Mouse (Mus musculus): Measurements from ENCODE around the gene Foxi2. TPM values are rescaled to one million over a fixed set of nuclear protein-coding genes. Genes with fewer than 3 reads are reported as not detected.
A peak's percentile ranks its signal among the peaks of the same experiment; 100 is the strongest.

The Foxi2 gene
- not detected for total RNA-seq (2021)

- peak; percentile 26 for DNase-seq
- intact Hi-C loops (cut with DNase I) = no loop called here
Measured at GRCm38 (mm10) chr7:135410237-135410965, at the start of gene Foxi2. TSS of gene Foxi2 (plus strand) at chr7:135410308.

DNA sequence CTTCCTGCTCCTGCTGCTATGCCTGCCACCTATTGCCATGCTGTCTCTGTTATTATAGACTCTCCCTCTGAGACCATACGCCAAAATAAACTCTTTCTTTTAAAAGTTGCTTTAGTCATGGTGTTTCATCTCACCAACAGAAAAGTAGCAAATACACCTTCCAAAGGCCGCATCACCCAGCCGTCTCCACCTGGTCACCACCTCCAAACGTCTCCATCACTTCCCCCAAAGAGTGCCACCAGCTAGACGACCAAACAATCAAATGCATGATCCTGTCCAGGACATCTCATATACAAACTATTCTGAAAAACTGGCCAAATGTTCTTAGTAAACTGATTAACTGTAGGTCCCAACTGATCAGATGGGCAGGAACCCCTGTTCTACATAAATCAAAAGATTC, 45.5 kb upstream of the Foxi2 start:
- no peak for DNase-seq
- intact Hi-C loops (cut with DNase I) = no loop called here

DNA sequence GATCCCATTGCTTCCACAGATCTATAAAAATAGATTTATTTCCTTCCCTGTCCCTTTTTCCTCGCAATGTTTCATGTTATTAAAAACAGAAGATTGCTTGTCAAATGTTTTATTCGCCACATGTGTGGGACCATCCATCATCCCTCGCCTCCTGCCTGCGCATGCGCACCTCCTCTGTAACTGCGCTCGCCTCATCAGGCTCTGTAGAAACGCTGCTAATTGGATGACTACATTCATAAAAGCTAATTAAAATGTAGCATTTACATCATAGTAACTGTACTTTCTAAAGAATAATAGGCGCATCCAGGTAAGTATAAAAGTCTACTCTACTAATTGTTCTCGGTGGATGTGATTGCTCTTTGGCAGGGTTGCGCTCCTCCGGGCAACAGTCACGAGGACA, 34.1 kb upstream of the Foxi2 start:
- intact Hi-C loops (cut with DNase I) = no loop called here
- DNase-seq = no peak

DNA sequence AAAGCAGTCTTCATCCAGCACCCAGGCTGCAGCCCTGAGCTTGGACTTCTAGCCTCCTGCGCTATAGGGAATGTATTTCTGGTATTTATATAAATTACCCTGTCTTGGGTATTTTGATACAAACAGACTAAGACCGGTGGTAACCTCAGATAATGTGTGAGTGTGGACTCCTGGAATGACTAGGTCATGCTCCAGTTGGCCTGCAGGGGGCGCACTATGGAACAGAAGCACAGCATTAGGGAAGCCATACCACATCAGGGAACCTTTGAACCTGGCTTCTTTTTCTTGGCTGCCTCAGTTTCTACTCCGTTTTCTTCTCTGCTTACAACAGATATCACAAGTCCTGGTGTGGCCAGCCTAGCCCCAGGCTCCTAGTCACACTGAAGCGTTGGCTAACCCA, 33.2 kb upstream of the Foxi2 start:
- intact Hi-C loops (cut with DNase I) = no loop called here
- peak; percentile 13 for DNase-seq

DNA sequence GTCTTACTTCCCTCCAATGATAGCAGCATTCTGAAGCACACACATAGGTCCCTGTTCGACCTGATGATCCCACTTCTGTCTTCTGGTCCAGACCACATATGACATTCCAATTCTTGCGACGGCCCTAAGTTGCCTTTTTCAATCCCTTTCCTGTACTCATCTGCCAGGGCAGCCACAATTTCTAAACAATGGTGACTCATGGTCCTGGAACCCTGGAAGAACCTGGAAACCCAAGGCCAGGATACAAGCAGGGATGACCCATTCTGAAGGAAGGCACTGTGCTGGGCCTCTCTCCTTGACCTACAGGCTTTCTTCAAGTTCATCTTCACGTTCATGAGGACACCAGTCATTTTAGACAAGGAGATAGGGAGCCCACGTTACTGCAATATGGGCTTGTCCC, 31.8 kb upstream of the Foxi2 start:
- intact Hi-C loops (cut with DNase I) = no loop called here
- DNase-seq = no peak

DNA sequence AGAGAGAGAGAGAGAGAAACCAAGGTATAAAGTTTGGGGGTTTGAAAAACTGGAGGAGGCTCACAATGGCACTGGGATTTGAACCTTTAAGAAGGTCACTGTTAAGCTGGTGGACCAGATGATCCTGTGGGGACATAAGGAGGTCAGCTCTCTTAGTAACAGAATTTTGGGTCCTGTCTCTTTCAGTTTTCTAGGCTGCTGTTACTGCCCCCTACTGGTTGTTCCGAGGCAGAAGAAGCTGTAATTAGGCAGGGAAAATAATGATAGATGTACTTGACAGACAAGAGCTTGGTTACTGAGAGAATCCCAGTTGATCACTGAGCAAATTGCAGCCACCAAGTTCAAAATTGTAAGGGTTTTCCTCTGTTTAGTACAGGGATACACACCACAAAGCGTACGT, 21.1 kb upstream of the Foxi2 start:
- DNase-seq = no peak
- intact Hi-C loops (cut with DNase I) = no loop called here

GRCm38 (mm10) chr7:135392949-135393542, 17.1 kb upstream of the Foxi2 start:
- DNase-seq = no peak
- intact Hi-C loops (cut with DNase I) = no loop called here

GRCm38 (mm10) chr7:135394436-135394835, 15.7 kb upstream of the Foxi2 start:
- peak; percentile 19 for DNase-seq
- intact Hi-C loops (cut with DNase I) = no loop called here

- intact Hi-C loops (cut with DNase I) = no loop called here
- DNase-seq = no peak
Measured at GRCm38 (mm10) chr7:135395242-135395641, 14.9 kb upstream of the Foxi2 start.

DNA sequence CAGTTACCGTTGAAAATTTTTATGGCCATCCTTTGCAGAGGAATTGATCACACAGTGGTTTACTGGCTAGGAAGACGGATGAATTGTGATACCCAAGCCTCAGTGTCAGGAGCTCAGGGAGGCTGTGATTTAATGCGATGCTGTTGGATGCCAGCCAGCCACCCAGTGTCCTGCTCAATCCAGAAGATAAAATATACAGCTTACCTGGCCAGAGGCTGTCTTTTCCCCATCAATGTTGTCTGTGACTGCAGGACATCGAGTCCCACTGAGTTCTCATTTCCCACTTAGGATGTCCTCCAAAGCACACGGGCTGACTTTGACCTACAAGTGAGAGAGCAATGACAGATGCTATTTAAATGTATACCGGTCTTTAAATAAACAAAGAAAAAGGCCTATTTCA, 13.0 kb upstream of the Foxi2 start:
- intact Hi-C loops (cut with DNase I) = no loop called here
- no peak for DNase-seq

GRCm38 (mm10) chr7:135397874-135398273, 12.2 kb upstream of the Foxi2 start:
- DNase-seq = no peak
- intact Hi-C loops (cut with DNase I) = no loop called here

GRCm38 (mm10) chr7:135403416-135403815, 6.7 kb upstream of the Foxi2 start:
- DNase-seq = peak; percentile 79
- intact Hi-C loops (cut with DNase I) = loop anchor here (2.0 kb wide), 1 partner anchor 83 kb away; no protein-coding TSS in a partner anchor

DNA sequence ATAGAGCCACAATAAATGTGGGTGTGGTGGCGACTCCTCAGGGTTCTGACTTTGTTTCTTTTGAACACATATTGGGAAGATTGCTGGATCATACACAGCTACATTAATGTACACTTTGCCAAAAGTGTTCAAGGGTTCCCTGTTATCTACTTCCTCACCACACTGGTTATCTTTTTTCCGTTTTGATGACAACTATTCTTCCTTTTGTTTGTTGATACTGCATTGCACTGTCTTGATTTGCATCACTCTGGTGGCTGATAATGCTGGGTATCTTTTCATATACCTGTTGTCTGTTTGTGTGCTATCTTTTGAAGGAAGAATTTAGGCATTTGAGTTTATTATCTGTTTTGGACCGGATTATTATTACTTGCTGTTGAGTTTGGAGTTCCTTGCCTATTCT, 3.3 kb upstream of the Foxi2 start:
- intact Hi-C loops (cut with DNase I) = no loop called here
- no peak for DNase-seq

DNA sequence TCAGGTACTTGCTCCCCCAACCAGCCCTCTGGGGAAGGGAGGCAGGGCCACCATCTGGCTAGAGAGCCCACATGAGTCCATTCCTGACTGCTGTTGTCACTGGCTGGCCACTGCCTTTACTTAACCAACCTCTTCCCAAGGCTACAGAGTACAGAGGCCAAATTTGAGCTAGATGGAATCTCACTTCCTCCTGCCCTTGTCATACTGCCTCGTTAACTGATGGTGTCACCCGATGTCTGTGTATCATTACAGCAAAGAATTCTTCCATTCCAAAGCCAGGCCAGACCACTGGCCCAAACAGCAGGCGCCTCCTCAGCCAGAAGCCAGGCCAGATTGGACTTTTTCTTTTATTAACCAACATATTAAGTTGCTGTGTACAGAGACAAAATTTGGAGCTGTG, 1.6 kb upstream of the Foxi2 start:
- intact Hi-C loops (cut with DNase I) = no loop called here
- no peak for DNase-seq

DNA sequence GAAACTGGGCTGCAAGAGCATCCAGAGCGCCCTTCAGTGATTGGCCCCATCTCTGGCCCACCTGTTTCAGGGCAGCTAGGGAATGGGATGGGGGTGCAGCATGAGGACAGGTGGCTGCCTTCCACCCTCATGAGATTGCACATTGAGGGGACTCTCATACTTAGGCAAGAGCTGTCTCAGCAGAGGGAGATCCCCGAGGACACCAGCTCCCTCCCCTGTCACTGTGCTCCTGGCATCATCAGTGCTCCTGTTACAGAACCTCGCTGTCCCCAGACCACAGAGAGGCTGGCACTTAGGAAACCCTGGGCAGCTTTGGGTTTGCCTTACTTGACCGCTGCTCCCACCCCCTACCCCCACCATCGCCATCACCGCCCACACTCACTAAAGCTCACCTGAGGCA, 2.2 kb downstream of the Foxi2 start:
- no peak for DNase-seq
- intact Hi-C loops (cut with DNase I) = no loop called here

DNA sequence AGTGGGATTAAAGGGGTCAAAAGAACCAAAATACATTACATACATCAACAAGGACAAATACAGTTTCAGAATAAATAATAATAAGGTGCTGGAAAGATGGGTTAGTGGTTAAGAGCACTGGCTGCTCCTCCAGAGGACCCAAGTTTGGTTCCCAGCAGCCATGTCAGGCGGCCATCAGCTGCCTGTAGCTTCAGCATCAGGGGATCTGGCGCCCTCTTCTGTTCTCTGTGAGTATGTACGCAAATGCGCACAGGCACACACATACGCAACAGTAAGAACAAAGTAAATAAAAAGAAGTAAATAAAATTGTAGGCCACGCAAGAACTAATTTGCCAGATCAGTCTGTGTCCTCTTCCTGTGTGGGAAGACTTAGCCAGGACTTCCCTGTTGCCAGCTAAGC, 18.7 kb downstream of the Foxi2 start:
- intact Hi-C loops (cut with DNase I) = no loop called here
- no peak for DNase-seq

DNA sequence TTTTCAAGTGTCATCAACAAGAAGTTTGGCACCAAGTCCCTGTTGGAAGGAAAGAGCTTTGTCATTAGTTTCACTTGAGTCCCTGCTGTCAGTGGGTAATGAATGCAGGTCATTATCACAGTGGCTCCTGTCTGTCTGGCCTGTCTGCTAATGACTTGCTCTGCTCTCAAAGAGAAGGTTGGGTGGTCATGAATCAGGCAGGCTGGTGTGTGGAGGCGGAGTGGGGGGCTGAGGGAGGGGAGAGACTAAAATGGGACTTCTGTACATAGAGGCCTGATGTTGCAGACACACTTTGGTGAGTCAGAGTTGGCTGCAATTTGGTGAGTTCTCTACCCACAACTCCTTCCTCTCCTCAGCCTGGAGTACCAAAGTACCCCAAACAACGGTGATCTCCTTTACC, 20.8 kb downstream of the Foxi2 start:
- intact Hi-C loops (cut with DNase I) = no loop called here
- no peak for DNase-seq

DNA sequence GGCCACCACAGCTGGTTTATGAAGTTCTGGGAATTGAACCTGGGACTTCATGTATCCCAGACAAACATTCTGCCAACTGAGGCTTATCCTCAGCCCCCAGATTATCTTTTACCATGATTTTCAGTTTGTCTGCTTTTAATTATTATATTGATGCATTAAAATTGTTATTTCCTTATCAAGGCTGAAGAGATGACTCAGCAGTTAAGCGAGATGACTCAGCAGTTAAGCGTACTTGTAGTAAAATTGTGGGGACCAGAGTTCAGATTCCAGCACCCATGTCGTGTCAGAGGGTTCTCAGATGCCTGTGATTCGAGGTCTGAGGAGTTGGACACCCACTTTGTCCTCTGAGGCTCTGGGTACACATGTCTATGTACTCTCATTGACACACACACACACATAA, 33.8 kb downstream of the Foxi2 start:
- no peak for DNase-seq

GRCm38 (mm10) chr7:135451340-135451739, 41.2 kb downstream of the Foxi2 start:
- DNase-seq = no peak
- intact Hi-C loops (cut with DNase I) = no loop called here

More for the DNA sequence above, 33.8 kb downstream of the Foxi2 start:
- intact Hi-C loops (cut with DNase I) = loop anchor here (5.0 kb wide), 1 partner anchor 48 kb away; no protein-coding TSS in a partner anchor

DNA sequence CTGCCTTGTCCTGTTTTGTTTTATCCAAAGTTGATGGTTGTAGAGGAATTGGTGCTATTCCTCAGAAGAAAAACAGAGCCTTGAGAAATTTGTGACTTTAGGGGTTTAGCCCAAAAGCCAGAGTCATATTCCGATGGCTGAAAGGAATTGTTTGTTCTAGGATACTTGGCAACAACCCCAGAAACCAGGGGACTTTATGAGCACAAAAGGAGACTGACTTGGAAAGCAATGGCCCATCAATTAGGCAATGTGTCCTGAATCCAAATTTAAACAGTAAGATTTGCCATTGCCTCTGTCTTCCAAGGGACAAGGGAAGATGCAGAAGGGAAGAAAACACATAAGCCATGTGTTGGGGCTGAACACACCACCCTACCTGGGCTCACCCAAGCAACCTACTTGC, 42.3 kb downstream of the Foxi2 start:
- intact Hi-C loops (cut with DNase I) = no loop called here

DNA sequence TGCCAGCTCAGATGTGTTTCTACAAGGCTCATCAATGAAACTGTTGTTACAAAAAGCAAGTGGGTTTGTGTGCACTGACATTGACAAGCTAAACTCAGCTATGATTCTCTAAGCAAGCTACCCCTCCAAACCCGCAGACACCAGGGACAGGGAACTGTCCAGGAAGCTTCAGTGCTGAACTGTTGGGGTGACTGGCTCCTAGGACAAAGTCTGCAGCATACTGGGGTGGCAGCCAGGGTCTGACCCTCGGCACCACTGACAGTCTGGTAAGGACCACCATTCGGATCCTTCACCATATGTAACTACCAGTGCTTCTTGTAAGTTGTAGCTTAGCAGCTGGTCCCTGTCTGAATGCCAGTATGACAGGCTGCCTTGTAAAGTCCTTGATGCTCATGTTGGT, 43.6 kb downstream of the Foxi2 start:
- no peak for DNase-seq
- intact Hi-C loops (cut with DNase I) = no loop called here

More for the DNA sequence above, 42.3 kb downstream of the Foxi2 start:
- no peak for DNase-seq

Measured in left cerebral cortex, postnatal 4 days (tissue).